9 mouse cellular contexts compared by ENCODE assay signal in the genomic region with DNA sequence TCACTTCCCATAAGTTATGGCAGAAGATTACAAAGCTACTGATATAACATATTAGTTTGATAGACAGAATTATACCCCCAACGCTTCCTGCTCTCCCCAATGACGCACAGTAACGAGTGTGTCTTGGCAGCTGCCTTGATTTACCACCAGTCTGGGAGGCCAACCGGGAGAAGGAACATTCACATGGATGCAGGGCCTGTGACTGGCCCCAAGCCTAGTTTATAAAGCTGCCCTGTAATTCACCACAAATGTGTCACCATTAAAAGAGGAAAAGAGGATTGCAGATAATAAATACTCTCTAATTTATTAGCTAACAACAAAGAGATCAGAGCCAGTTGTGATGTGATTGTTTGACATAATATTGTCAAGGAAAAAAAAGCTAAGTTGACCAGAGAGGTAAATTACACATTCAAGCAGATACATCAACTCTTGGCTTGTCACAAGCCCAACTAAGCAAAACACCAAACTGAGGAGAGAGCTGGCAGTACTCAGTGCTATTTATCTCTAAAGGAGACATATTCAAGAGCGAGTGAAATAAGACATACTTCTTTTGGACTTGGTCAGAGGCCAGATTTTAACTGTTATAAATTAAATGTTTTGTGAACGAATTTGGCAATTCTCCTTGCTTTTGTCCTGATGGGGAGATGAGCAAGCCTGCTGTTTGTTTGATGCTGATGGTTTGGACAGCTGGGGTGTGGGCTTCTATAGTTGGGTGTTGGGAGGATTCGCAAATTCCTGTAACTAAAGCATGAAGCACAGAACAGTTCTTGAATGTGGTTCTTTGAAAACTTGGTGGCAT.
DNase-seq lines count a peak whose midpoint lies in the region; ATAC-seq and TF ChIP-seq lines count a peak whose summit lies in the region.
"Had no signal": no experiment of that assay in that cellular context is flagged by ENCODE, and none has a peak within 500 bp of the region (broad histone marks: within the 10 kb centered on the region; RNA-seq: fewer than 3 reads in every experiment).

No protein-coding gene starts in this region.

- 45% methylated on average over 7 of the region's 7 CpGs for WGBS in heart, embryonic 15.5 days
- 34% methylated on average over 7 of the region's 7 CpGs for WGBS in stomach, postnatal 0 days
- WGBS in hindbrain, embryonic 10.5 days = 85% methylated on average over 7 of the region's 7 CpGs
- WGBS in cerebellum, adult 2 months = 30% methylated on average over 7 of the region's 7 CpGs

- intact Hi-C loops in heart, postnatal 36 days (cut with DNase I) = no loop called here

- H3K36me3 ChIP-seq in heart, embryonic 15.5 days = no peaks in the 10 kb centered on the region
- H3K36me3 ChIP-seq in stomach, postnatal 0 days (ENCODE audit: control insufficient read depth, insufficient read depth, low read length) = no peaks in the 10 kb centered on the region
- no peaks in the 10 kb centered on the region for H3K36me3 ChIP-seq in hindbrain, embryonic 10.5 days
- H3K36me3 ChIP-seq: neural tube, embryonic 12.5 days had no signal

- H3K9me3 ChIP-seq in heart, embryonic 15.5 days (replicated peaks) = no peaks in the 10 kb centered on the region
- no peaks in the 10 kb centered on the region for H3K9me3 ChIP-seq in stomach, postnatal 0 days (ENCODE audit: control insufficient read depth, low read length)
- H3K9me3 ChIP-seq in hindbrain, embryonic 10.5 days = no peaks in the 10 kb centered on the region
- H3K9me3 ChIP-seq: neural tube, embryonic 12.5 days had no signal

- H3K9ac ChIP-seq in heart, embryonic 15.5 days = no peak overlapping the region
- no peak overlapping the region for H3K9ac ChIP-seq in stomach, postnatal 0 days (ENCODE audit: low read length)
- H3K9ac ChIP-seq: neural tube, embryonic 12.5 days had no signal

- TF ChIP-seq EP300 in stomach, postnatal 0 days (optimal IDR thresholded peaks at IDR 0.05) = no peak

- TF ChIP-seq CTCF in stomach, postnatal 0 days (IDR thresholded peaks at IDR 0.05; ENCODE audit: low read depth) = no peak
- no peak for TF ChIP-seq CTCF in cerebellum, adult 2 months (IDR thresholded peaks at IDR 0.05; ENCODE audit: borderline replicate concordance, insufficient read depth, low read depth, low read length)

- no peak overlapping the region for H3K4me2 ChIP-seq in heart, embryonic 15.5 days
- H3K4me2 ChIP-seq in stomach, postnatal 0 days (replicated peaks; ENCODE audit: low read depth) = no peak overlapping the region
- H3K4me2 ChIP-seq: neural tube, embryonic 12.5 days had no signal

- peaks cover 13% of the 10 kb centered on the region for H3K4me1 ChIP-seq in heart, embryonic 15.5 days (replicated peaks)
- H3K4me1 ChIP-seq in stomach, postnatal 0 days (replicated peaks; ENCODE audit: control insufficient read depth, insufficient read depth) = peaks cover 5% of the 10 kb centered on the region; the same call in 1 of the 2 replicates
- no peaks in the 10 kb centered on the region for H3K4me1 ChIP-seq in hindbrain, embryonic 10.5 days (replicated peaks)
- no peaks in the 10 kb centered on the region for H3K4me1 ChIP-seq in cerebellum, adult 2 months (ENCODE audit: control insufficient read depth, insufficient read depth, low read length)

- no peak for TF ChIP-seq POLR2A in cerebellum, adult 2 months (IDR thresholded peaks at IDR 0.05; ENCODE audit: borderline replicate concordance, insufficient read depth, low read length)

- no peaks in the 10 kb centered on the region for H3K27me3 ChIP-seq in heart, embryonic 15.5 days
- H3K27me3 ChIP-seq in stomach, postnatal 0 days (ENCODE audit: control insufficient read depth, insufficient read depth, low read length) = no peaks in the 10 kb centered on the region
- H3K27me3 ChIP-seq in hindbrain, embryonic 10.5 days (ENCODE audit: insufficient read depth, poor library complexity, severe bottlenecking) = no peaks in the 10 kb centered on the region
- no peaks in the 10 kb centered on the region for H3K27me3 ChIP-seq in cerebellum, adult 2 months (ENCODE audit: control insufficient read depth, insufficient read depth, low read length)
- H3K27me3 ChIP-seq: neural tube, embryonic 12.5 days had no signal

- ATAC-seq in heart, embryonic 15.5 days (replicated peaks; ENCODE audit: insufficient number of reproducible peaks, insufficient read depth, low FRiP score, low read depth) = peak; percentile 48; the same call in 1 of the 2 replicates
- peak; percentile 84; the same call in 1 of the 2 replicates for ATAC-seq in stomach, postnatal 0 days (ENCODE audit: low FRiP score, low TSS enrichment)

- H3K27ac ChIP-seq in heart, embryonic 15.5 days = peak overlapping the region; percentile 69
- peak overlapping the region; percentile 63 for H3K27ac ChIP-seq in stomach, postnatal 0 days (replicated peaks)
- H3K27ac ChIP-seq in hindbrain, embryonic 10.5 days = no peak overlapping the region
- H3K27ac ChIP-seq in cerebellum, adult 2 months (ENCODE audit: insufficient read depth, low read length) = no peak overlapping the region
- H3K27ac ChIP-seq: neural tube, embryonic 12.5 days had no signal

- no peak overlapping the region for H3K4me3 ChIP-seq in heart, embryonic 15.5 days
- no peak overlapping the region for H3K4me3 ChIP-seq in stomach, postnatal 0 days (ENCODE audit: low read depth, low read length)
- no peak overlapping the region for H3K4me3 ChIP-seq in hindbrain, embryonic 10.5 days
- H3K4me3 ChIP-seq in cerebellum, adult 2 months (replicated peaks; ENCODE audit: insufficient read depth, low read depth, low read length) = no peak overlapping the region
- H3K4me3 ChIP-seq: neural tube, embryonic 12.5 days had no signal

- DNase-seq in heart, adult 8-10 months (ENCODE audit: low spot score) = peak; percentile 31
- no peak for DNase-seq in heart, postnatal 36 days
- peak; percentile 16 to 32 for DNase-seq in layer of hippocampus, adult 8-10 months (ENCODE audit: low spot score in 2 of 2)
- DNase-seq in stomach, postnatal 0 days (ENCODE audit: low spot score) = peak; percentile 45
- no peak for DNase-seq in hindbrain, embryonic 10.5 days (ENCODE audit: low spot score)
- DNase-seq in cerebellum, adult 2 months = no peak
- no peak for DNase-seq in cerebellum, adult 9-11 months

Comparison
In these comparisons a context has a peak if more than half of its experiments do, and no peak if none do; other contexts are left out.
1. DNase-seq: peak in heart, adult 8-10 months (single experiment), layer of hippocampus, adult 8-10 months (2 of 2) and stomach, postnatal 0 days (single experiment); none in heart, postnatal 36 days (0 of 2), hindbrain, embryonic 10.5 days (single experiment), cerebellum, adult 2 months (0 of 2) and cerebellum, adult 9-11 months (single experiment).
2. H3K27ac ChIP-seq: peak in heart, embryonic 15.5 days (single experiment) and stomach, postnatal 0 days (single experiment); none in hindbrain, embryonic 10.5 days (single experiment) and cerebellum, adult 2 months (single experiment).